Mouse (Mus musculus) ovary, adult 18-20 months (tissue): ENCODE measurements at regions not wholly inside any gene's neighbourhood (a gene's known extent, or its start where the extent isn't known, plus 50 kb on each side); places are given as distances from the start of the nearest gene placed in this dataset.

Source experiments
- DNase-seq: peaks from one replicate; pipeline ENCODE4 v3.0.0; 2022; ENCODE audit warnings: low spot score, mixed read lengths

- DNase-seq: no peak
Observed at GRCm38 (mm10) chr15:42768396-42768795, 2634.2 kb downstream of the 9330182O14Rik start.

GRCm38 (mm10) chr15:42779903-42780302 is 2645.7 kb downstream of the 9330182O14Rik start:
- DNase-seq: no peak

GRCm38 (mm10) chr15:42801217-42801616 is 2667.1 kb downstream of the 9330182O14Rik start:
- DNase-seq: no peak

GRCm38 (mm10) chr15:42810871-42811490 is 2676.8 kb downstream of the 9330182O14Rik start:
- DNase-seq: no peak

GRCm38 (mm10) chr15:42815026-42815724 is 2681.0 kb downstream of the 9330182O14Rik start:
- no peak for DNase-seq

- no peak for DNase-seq
Observed at GRCm38 (mm10) chr15:42838839-42839238, 2704.7 kb downstream of the 9330182O14Rik start.

- no peak for DNase-seq
Observed at GRCm38 (mm10) chr15:42850003-42850402, 2715.8 kb downstream of the 9330182O14Rik start.

GRCm38 (mm10) chr15:42872491-42872890 is 2738.3 kb downstream of the 9330182O14Rik start:
- DNase-seq: no peak

- DNase-seq: no peak
Observed at GRCm38 (mm10) chr15:42894611-42895010, 2760.4 kb downstream of the 9330182O14Rik start.

- DNase-seq: no peak
Observed at GRCm38 (mm10) chr15:42900056-42900455, 2765.9 kb downstream of the 9330182O14Rik start.

- DNase-seq: no peak
Observed at GRCm38 (mm10) chr15:42901782-42902181, 2767.6 kb downstream of the 9330182O14Rik start.

- no peak for DNase-seq
Observed at GRCm38 (mm10) chr15:42911357-42911756, 2777.2 kb downstream of the 9330182O14Rik start.

- no peak for DNase-seq
Observed at GRCm38 (mm10) chr15:42912880-42913279, 2778.7 kb downstream of the 9330182O14Rik start.

GRCm38 (mm10) chr15:42913285-42913684 is 2779.1 kb downstream of the 9330182O14Rik start:
- no peak for DNase-seq

- DNase-seq: no peak
Observed at GRCm38 (mm10) chr15:42914099-42914498, 2779.9 kb downstream of the 9330182O14Rik start.

GRCm38 (mm10) chr15:42915195-42915594 is 2781.0 kb downstream of the 9330182O14Rik start:
- no peak for DNase-seq

- DNase-seq: no peak
Observed at GRCm38 (mm10) chr15:42921618-42922017, 2787.5 kb downstream of the 9330182O14Rik start.

GRCm38 (mm10) chr15:42928331-42928730 is 2794.2 kb downstream of the 9330182O14Rik start:
- DNase-seq: no peak

GRCm38 (mm10) chr15:42944610-42945009 is 2810.4 kb downstream of the 9330182O14Rik start:
- DNase-seq: no peak

- DNase-seq: no peak
Observed at GRCm38 (mm10) chr15:42955167-42955566, 2821.0 kb downstream of the 9330182O14Rik start.

GRCm38 (mm10) chr15:42962747-42963338 is 2828.7 kb downstream of the 9330182O14Rik start:
- peak; percentile 2 for DNase-seq

- DNase-seq: no peak
Observed at GRCm38 (mm10) chr15:42965314-42965713, 2831.1 kb downstream of the 9330182O14Rik start.
